Mouse (Mus musculus) lung, postnatal 25 days (tissue): ENCODE measurements around the gene Tes.
A peak's percentile ranks its signal among the peaks of the same experiment; 100 is the strongest.

ENCODE experiments used
- DNase-seq: peaks from one replicate; pipeline ENCODE4 v3.0.0; 2022; ENCODE audit warnings: low spot score

Tes gene

GRCm38 (mm10) chr6:17079304-17079703 lies 14.4 kb downstream of the Tes start:
- no peak for DNase-seq

- no peak for DNase-seq
These were observed 14.9 kb downstream of the Tes start for GRCm38 (mm10) chr6:17079826-17080225.

GRCm38 (mm10) chr6:17082238-17082637 lies 17.3 kb downstream of the Tes start:
- no peak for DNase-seq

- no peak for DNase-seq
These were observed 17.9 kb downstream of the Tes start for GRCm38 (mm10) chr6:17082800-17083199.

- peak; percentile 75 for DNase-seq
These were observed 22.5 kb downstream of the Tes start for GRCm38 (mm10) chr6:17087485-17087884.

- DNase-seq, result no peak
These were observed 32.4 kb downstream of the Tes start for GRCm38 (mm10) chr6:17097301-17097700.

- no peak for DNase-seq
These were observed 33.6 kb downstream of the Tes start for GRCm38 (mm10) chr6:17098559-17098958.

- DNase-seq, result no peak
These were observed 34.7 kb downstream of the Tes start for GRCm38 (mm10) chr6:17099477-17100130.

GRCm38 (mm10) chr6:17105714-17106113 lies 40.8 kb downstream of the Tes start:
- peak; percentile 70 for DNase-seq

- no peak for DNase-seq
These were observed 41.5 kb downstream of the Tes start for GRCm38 (mm10) chr6:17106493-17106892.

GRCm38 (mm10) chr6:17109204-17109603 lies 44.3 kb downstream of the Tes start:
- peak; percentile 64 for DNase-seq

GRCm38 (mm10) chr6:17110564-17111100 lies 45.7 kb downstream of the Tes start:
- peak; percentile 74 for DNase-seq

- no peak for DNase-seq
These were observed 47.1 kb downstream of the Tes start for GRCm38 (mm10) chr6:17112081-17112480.

GRCm38 (mm10) chr6:17112990-17113389 lies 48.0 kb downstream of the Tes start:
- DNase-seq, result no peak

GRCm38 (mm10) chr6:17114588-17114987 lies 49.6 kb downstream of the Tes start:
- peak; percentile 27 for DNase-seq

- DNase-seq, result peak; percentile 72
These were observed 50.3 kb downstream of the Tes start for GRCm38 (mm10) chr6:17115046-17115790.

GRCm38 (mm10) chr6:17119521-17120232 lies 54.7 kb downstream of the Tes start:
- DNase-seq, result peak; percentile 52

- DNase-seq, result no peak
These were observed 75.1 kb downstream of the Tes start for GRCm38 (mm10) chr6:17140021-17140420.

GRCm38 (mm10) chr6:17142577-17143359 lies 77.8 kb downstream of the Tes start:
- peak; percentile 21 for DNase-seq

GRCm38 (mm10) chr6:17151071-17151715 lies 86.2 kb downstream of the Tes start:
- DNase-seq, result no peak

- no peak for DNase-seq
These were observed 87.6 kb downstream of the Tes start for GRCm38 (mm10) chr6:17152551-17152950.
